Comparison of ENCODE assay signal across 19 mouse cellular contexts in genomic region chr9:75956370-75956769, GRCm38 (mm10). TPM values are rescaled to one million over a fixed set of nuclear protein-coding genes. Genes with fewer than 3 reads are reported as not detected.
"Had no signal": no experiment of that assay in that cellular context is flagged by ENCODE, and none has a peak within 500 bp of the region (broad histone marks: within the 10 kb centered on the region; RNA-seq: fewer than 3 reads in every experiment).

No protein-coding gene starts in this region.

- H3K9ac ChIP-seq: lung, embryonic 14.5 days; midbrain, embryonic 13.5 days; midbrain, embryonic 15.5 days; neural tube, embryonic 12.5 days; stomach, embryonic 15.5 days had no signal

- H3K4me2 ChIP-seq: lung, embryonic 14.5 days; midbrain, embryonic 11.5 days; midbrain, embryonic 13.5 days; midbrain, embryonic 15.5 days; neural tube, embryonic 12.5 days; stomach, embryonic 15.5 days had no signal

- H3K4me1 ChIP-seq: stomach, embryonic 15.5 days had no signal

- H3K27ac ChIP-seq: midbrain, embryonic 13.5 days; midbrain, embryonic 15.5 days; neural tube, embryonic 12.5 days; stomach, embryonic 15.5 days; stomach, postnatal 0 days had no signal

- H3K36me3 ChIP-seq: midbrain, embryonic 13.5 days; midbrain, embryonic 15.5 days; neural tube, embryonic 12.5 days; stomach, embryonic 15.5 days had no signal

- DNase-seq: lung, adult 18-20 months; lung, embryonic 14.5 days; lung, postnatal 10 days; lung, postnatal 4 days; retina, postnatal 1 day; right cerebral cortex, adult 18-20 months; right cerebral cortex, postnatal 25 days; right cerebral cortex, postnatal 4 days; spleen, adult 18-20 months; thymus, adult 2 months; thymus, postnatal 25 days; thymus, postnatal 4 days had no signal

- H3K27me3 ChIP-seq: midbrain, embryonic 13.5 days; midbrain, embryonic 15.5 days; neural tube, embryonic 12.5 days; stomach, embryonic 15.5 days had no signal

- H3K9me3 ChIP-seq: midbrain, embryonic 13.5 days; midbrain, embryonic 15.5 days; neural tube, embryonic 12.5 days; stomach, embryonic 15.5 days had no signal

- ATAC-seq: midbrain, embryonic 13.5 days; midbrain, embryonic 15.5 days had no signal

- H3K4me3 ChIP-seq: midbrain, embryonic 13.5 days; midbrain, embryonic 15.5 days; neural tube, embryonic 12.5 days; stomach, embryonic 15.5 days had no signal

RNA-seq across cellular contexts. Expression of gene Hmgcll1, which starts 58.3 kb away (rescaled TPM):
- total RNA-seq: monocyte, adult 5-6 weeks had no signal
